Mouse (Mus musculus) left cerebral cortex, adult 2 months (tissue): Measurements from ENCODE around the gene Gpr55. TPM values are rescaled to one million over a fixed set of nuclear protein-coding genes. Genes with fewer than 3 reads are reported as not detected.
A peak's percentile ranks its signal among the peaks of the same experiment; 100 is the strongest.

Experiments
- DNase-seq, 2 experiments: peaks; one replicate each; pipeline ENCODE4 v3.0.0; 2021 to 2022; ENCODE audit warnings: low spot score in 2 of 2, mixed read lengths in 1 of 2; ENCODE audit errors: extremely low spot score in 1 of 2
- H3K27ac ChIP-seq: fragments of 200-600 bp; 2 replicates; pipeline ENCODE4 v1.8.1; 2022
- H3K4me3 ChIP-seq: fragments of 200-600 bp; 2 replicates; pipeline ENCODE4 v1.8.1; 2022
- CTCF ChIP-seq: fragments of 200-600 bp; IDR thresholded peaks from 2 replicates; pipeline ENCODE4 v1.8.1; 2022; ENCODE audit warnings: antibody characterized with exemption, mild to moderate bottlenecking, moderate library complexity
- intact Hi-C: fragments of 180-260 bp; cut with DNase I; formaldehyde crosslinking; loops from one replicate; pipeline ENCODE4 v1.15.1; 2025
- total RNA-seq, 2 experiments: library from RNA; stranded (reverse); gene quantifications; 2 replicates each; pipeline ENCODE4 v1.2.3; 2021

The Gpr55 gene
- total RNA-seq, 2 experiments from 2014 or later, result 0.09 to 0.14 TPM

GRCm38 (mm10) chr1:85928057-85928687 lies 32.6 kb downstream of the Gpr55 start, which contains the start of gene 4933407L21Rik:
4933407L21Rik (plus strand) TSS chr1:85928483.
- Histone ChIP-seq H3K27ac (peak within 1 kb of the TSS; percentile 97), H3K4me3 (no peak within 1 kb of the TSS)
- DNase-seq, result peak; percentile 72 to 77
- intact Hi-C loops, result loop anchor here (2.0 kb wide), 2 partner anchors 33 to 59 kb away; partner anchors contain the start of gene Itm2c
- no peak; the same call in 1 of the 2 replicates for TF ChIP-seq CTCF

DNA sequence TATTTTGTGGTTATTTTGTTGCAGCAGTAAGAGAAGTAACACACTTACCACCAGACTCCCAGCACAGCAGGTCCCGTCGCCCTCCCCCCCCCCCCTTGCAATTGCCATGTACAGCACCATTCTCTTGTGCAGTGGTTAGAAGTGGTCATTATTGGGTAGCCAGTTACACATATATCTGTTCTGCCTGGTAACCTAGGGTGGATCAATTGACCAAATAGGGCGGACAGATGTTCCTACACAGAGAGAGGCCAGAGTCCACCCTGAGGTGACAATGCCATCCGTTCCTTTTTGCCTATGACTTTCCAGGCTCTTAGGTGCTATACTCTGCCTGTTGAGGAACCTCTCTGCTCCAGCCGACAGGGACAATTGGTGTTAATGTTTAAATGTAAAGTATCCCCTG lies 35.6 kb downstream of the Gpr55 start:
- DNase-seq, result no peak
- Histone ChIP-seq H3K4me3 (no peak overlapping the region), H3K27ac (no peak overlapping the region)
- intact Hi-C loops, result no loop called here
- no peak for TF ChIP-seq CTCF

- DNase-seq, result no peak
- TF ChIP-seq CTCF, result no peak
- H3K27ac ChIP-seq, result peak overlapping the region; percentile 49; the same call in 1 of the 2 replicates
- no peak overlapping the region for H3K4me3 ChIP-seq
- intact Hi-C loops, result no loop called here
Observed at GRCm38 (mm10) chr1:85922865-85923211, 38.0 kb downstream of the Gpr55 start.

GRCm38 (mm10) chr1:85922127-85922864 lies 38.5 kb downstream of the Gpr55 start:
- no peak for TF ChIP-seq CTCF
- DNase-seq, result no peak
- H3K27ac ChIP-seq, result peak overlapping the region; percentile 49
- H3K4me3 ChIP-seq, result no peak overlapping the region
- intact Hi-C loops, result no loop called here

- H3K27ac ChIP-seq, result peak overlapping the region; percentile 49
- TF ChIP-seq CTCF, result no peak
- no peak for DNase-seq
- H3K4me3 ChIP-seq, result no peak overlapping the region
- intact Hi-C loops, result no loop called here
Observed at GRCm38 (mm10) chr1:85921725-85922124, 39.1 kb downstream of the Gpr55 start.

- DNase-seq, result no peak
- H3K27ac ChIP-seq, result no peak overlapping the region
- no peak overlapping the region for H3K4me3 ChIP-seq
- intact Hi-C loops, result no loop called here
- no peak for TF ChIP-seq CTCF
Observed at GRCm38 (mm10) chr1:85919621-85920020, 41.2 kb downstream of the Gpr55 start.

DNA sequence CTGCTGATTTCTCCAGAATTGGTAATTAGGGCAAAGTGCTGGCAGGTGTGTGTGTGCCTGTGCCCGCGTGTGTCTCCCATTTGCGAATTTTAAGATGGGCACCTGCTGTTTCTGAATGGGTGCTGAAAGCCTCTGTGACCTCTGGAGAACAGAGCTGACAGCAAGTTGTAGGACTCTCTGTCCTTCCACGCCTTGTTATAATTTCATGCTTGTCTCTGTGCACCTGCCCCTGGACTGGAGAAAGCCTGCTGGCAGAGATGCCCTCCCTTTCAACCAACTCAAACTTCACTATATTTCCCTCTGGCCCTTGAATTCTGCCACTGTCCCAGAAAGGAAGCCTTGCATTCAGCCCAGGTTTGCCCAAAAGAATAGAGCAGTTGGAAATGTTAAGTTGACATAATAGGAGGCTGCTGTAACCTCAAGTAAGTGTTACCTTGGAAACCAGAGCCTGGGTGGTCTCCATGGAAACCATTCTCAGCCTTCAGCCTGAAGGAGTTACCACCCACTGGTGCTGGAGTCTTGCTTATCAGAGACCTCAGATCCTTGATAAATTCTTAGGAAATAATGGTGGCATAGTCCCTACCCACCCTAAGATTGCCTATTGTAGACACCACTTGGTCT lies 43.9 kb downstream of the Gpr55 start:
- no peak for TF ChIP-seq CTCF
- intact Hi-C loops, result no loop called here
- DNase-seq, result peak in 1 of 2 experiments; percentile 68
- Histone ChIP-seq H3K27ac (peak overlapping the region; percentile 89), H3K4me3 (no peak overlapping the region)

DNA sequence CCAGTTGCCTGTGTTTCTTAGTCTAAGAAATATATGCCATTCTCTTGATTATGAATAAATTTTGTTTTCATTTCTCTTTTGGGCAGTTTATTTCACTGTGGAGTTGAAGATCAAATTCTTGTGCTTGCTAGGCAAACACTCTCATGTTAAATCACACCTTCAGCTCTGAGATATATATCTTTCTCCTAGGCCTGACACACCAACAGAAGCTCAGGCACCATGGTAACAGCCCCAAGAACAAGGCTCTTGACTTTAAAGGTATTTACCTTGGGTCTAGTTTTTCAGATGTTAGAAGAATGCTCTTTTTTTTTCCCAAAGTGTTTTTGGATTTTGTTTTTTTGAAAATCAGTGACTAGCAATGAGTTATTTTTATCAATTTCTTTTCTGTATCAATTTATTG lies 44.9 kb downstream of the Gpr55 start:
- intact Hi-C loops, result no loop called here
- no peak for TF ChIP-seq CTCF
- Histone ChIP-seq H3K27ac (peak overlapping the region; percentile 89), H3K4me3 (no peak overlapping the region)
- no peak for DNase-seq

GRCm38 (mm10) chr1:85913078-85913755 lies 47.6 kb downstream of the Gpr55 start:
- TF ChIP-seq CTCF, result no peak
- intact Hi-C loops, result no loop called here
- no peak overlapping the region for H3K4me3 ChIP-seq
- no peak for DNase-seq
- peak overlapping the region; percentile 10; the same call in 1 of the 2 replicates for H3K27ac ChIP-seq

- Histone ChIP-seq H3K27ac (peak overlapping the region; percentile 55), H3K4me3 (no peak overlapping the region)
- no peak for TF ChIP-seq CTCF
Observed at GRCm38 (mm10) chr1:85908754-85909590, 51.8 kb downstream of the Gpr55 start.

GRCm38 (mm10) chr1:85906892-85907291 lies 53.9 kb downstream of the Gpr55 start:
- Histone ChIP-seq H3K4me3 (no peak overlapping the region), H3K27ac (no peak overlapping the region)
- intact Hi-C loops, result no loop called here
- no peak for TF ChIP-seq CTCF
- DNase-seq, result no peak

More at GRCm38 (mm10) chr1:85908754-85909590, 51.8 kb downstream of the Gpr55 start:
- intact Hi-C loops, result no loop called here
- DNase-seq, result no peak
